Mouse (Mus musculus): ENCODE results near the gene Serinc3.

Serinc3 gene

DNA sequence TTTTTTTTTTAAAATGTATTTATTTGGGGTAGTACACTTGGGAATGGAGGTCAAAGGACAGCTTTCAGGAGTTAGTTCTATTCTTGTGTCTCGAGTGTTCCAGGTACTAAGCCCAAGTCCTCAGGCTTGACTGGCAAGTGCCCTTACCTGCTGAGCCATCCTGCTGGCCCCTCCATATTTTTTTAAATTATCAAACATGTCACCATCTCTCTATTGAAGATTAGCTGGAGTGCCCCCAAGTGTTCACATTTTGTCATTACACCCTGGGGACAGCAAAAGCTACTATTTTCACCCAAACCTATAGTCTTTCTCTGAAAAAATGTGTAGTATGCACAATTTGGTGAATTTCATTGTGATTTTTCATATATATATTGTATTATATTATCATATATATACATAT is 52.8 kb downstream of the Serinc3 start:
- peak; percentile 39 for DNase-seq

DNA sequence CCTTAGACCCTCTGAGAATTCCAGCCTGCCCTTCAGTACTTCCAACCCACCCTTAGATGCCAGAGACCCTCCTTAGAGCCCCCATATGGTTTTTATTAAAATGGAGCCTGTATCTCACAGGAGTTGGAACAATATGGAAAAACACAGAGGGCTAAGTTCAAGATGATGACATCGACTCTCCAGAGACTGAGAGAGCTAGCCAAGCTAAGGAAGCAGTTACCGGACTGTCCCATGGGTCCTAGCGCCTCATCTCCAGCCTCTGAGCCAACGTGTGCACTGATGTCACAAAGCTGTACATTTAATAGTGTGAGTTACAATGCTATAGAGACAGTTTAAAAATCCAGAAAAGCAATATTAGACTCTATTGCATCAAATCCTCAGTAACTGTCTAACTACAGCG is 53.9 kb downstream of the Serinc3 start:
- DNase-seq, result no peak

- no peak for DNase-seq
These were observed 54.7 kb downstream of the Serinc3 start for GRCm38 (mm10) chr2:163590211-163590610.

DNA sequence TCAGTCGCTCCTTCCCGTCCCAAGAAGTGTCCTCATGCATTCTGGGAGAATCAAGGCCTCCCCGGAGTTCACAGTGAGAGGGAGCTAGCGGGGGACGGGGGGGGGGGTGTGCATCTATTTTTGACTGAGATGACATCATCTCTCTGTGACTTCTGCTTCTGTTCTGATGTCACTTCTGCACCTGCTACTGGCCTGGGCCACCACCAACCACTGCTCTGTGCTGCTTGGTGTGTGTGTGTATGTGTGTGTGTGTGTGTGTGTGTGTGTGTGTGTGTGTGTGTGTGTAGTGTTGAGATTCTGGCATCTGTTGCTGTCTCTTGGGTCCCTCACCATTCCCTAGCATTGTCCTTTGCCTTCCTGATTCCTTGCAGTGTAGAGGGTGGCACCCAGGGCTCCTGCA is 57.4 kb downstream of the Serinc3 start:
- no peak for DNase-seq

DNA sequence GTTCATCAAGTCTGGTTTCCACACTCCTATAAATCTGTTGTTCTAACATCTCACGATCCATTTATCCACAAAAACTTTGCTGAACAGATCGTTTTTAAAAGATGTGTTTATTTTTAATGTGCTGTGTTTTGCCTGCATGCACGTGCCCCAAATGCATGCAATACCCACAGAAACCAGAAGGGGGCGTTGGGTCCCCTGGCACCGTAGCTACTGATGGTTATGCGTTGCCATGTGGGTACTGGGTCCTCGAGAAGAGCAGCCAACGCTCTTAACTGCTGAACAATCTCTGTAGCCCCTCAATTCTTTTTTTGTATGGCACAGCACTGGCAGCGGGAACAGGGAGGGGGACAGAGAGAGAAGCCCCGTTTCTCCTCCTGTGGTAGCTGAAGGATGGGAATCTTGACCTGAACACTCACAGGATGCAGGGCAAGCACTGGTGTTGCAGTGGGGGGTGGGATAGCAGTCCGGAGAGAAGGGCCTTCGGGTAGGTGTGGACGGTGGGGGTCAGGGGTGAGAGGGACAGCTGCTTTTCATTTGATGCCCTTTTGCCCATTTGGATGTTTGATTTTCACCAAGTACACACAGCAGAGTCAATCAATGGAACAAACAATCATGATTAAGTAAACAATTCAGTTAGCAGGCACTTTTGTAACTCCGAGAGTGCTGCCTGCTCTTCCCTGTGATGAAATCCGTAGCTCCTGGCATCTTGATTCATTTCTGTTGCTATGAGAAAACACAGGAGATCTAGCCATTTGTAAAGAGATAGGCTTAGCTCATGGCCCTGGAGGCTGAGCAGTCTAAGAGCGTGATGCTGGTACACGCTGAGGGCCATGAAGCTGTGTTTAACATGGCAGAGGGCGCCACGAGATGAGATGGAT is 58.3 kb downstream of the Serinc3 start:
- DNase-seq, result peak; percentile 64

- DNase-seq, result no peak
These were observed 60.9 kb downstream of the Serinc3 start for GRCm38 (mm10) chr2:163584088-163584426.

DNA sequence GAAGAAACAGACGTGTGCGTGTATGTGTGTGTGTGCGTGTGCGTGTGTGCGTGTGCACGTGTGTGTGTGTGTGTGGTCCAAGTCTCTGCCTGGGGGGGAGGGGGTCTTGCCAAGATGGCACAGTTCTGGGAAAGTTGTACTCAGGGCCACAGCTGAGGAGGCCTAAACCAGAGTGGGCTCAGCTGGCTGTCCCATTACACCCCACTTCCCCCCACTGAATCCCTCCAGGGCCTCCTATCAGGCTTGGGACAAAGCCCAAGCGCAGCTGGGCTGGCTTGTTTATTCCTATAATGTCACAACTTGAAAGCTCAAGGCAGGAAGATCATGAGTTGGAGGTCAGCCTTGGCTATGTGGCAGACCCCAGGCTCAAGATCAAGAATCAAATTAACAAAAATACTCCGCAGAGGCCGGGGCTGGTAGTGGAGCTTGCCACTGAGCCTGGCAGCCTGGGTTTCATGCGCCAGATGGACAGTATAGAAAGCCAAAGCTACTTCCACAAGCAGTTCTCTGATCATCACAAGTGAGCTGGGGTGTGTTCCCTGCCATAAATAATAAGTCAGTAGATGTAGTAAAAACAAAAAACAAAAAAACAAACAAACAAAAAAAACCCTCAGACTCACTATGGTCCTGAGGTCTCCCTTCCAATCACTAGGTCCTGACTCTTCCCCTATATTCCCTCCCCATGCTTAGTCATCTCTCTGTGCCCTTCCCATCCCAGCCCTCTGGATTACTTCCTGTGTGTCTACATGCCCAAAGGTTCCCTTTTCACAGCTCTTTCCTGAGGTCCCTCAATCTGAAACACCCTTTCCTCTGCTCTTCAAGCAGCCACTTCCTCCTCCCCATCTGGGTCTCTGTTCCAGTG is 61.5 kb downstream of the Serinc3 start:
- DNase-seq, result no peak

GRCm38 (mm10) chr2:163580069-163580945 is 64.6 kb downstream of the Serinc3 start:
- DNase-seq, result no peak

GRCm38 (mm10) chr2:163577986-163578385 is 66.9 kb downstream of the Serinc3 start:
- DNase-seq, result no peak

- peak; percentile 17 for DNase-seq
These were observed 69.7 kb downstream of the Serinc3 start for GRCm38 (mm10) chr2:163575248-163575647.

GRCm38 (mm10) chr2:163574321-163574720 is 70.6 kb downstream of the Serinc3 start:
- no peak for DNase-seq

All from liver (tissue).